Mouse (Mus musculus) layer of hippocampus, postnatal 25 days (tissue): ENCODE measurements around the gene Meis2. TPM values are rescaled to one million over a fixed set of nuclear protein-coding genes. Genes with fewer than 3 reads are reported as not detected.

ENCODE experiments used
- DNase-seq, 2 experiments: peaks; one replicate each; pipeline ENCODE4 v3.0.0; 2022; ENCODE audit warnings: mixed read lengths in 2 of 2, low spot score in 1 of 2; ENCODE audit errors: extremely low spot score in 1 of 2
- total RNA-seq, 2 experiments: library from RNA; stranded (reverse); gene quantifications; 2 replicates each; pipeline ENCODE4 v1.2.3; 2021

Gene Meis2
- total RNA-seq, 2 experiments from 2014 or later, result 36.0 to 46.4 TPM

DNA sequence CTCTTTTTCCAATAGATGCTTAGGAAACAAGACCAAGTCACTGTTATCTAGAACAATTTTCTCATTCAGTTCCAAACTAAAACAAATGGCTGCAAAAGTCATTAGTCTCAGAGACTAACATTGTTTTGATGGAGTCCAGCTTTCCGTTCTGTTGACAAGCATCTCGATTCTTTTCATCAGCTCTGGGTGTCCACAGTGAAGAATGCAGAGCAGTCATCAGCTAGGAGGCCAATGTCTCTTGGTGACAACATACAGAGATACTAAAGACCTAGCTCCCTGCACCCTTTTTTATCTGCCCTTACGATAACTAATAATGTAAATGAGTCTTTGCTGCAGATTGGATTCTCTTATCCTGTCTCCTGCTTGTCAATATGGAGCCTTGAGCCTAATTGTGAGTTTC, 102.9 kb downstream of the Meis2 start:
- no peak for DNase-seq

DNA sequence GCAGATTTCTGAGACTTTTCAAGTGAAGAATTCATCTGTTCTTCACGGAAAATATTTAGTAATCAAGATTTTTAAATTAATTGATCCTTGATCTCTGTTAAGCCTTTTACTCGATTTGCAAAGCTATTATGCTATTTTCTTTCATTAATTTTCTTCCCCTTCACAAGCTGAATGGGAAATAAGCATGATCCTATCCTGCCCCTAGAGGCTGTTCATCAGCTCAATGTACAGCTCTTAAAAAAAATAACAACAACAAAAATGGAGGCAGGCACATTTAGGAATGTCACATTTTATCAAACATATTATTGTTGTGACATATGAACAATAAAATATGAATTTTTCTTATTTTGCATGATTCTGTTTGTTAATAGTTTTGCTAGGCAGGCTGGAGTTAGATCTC, 103.5 kb downstream of the Meis2 start:
- DNase-seq, result no peak

DNA sequence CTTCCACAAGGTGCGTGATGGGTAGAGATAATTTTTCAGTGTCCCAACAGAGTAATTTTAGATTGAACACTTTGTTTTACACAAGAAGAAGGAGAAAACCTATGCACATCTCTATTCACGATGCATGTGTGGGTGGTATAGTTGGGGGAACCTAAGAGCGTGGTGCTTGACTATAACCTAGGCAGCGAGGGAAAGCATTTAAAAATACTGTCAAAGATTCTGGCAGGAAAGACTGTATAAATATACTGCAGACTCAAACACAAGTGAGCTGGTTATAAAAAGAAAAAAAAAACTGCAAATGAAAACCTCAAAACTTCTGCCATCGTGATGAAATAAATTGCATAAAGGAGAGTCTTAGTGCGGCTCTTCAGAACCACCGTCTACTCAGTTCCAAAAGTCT, 105.0 kb downstream of the Meis2 start:
- no peak for DNase-seq

DNA sequence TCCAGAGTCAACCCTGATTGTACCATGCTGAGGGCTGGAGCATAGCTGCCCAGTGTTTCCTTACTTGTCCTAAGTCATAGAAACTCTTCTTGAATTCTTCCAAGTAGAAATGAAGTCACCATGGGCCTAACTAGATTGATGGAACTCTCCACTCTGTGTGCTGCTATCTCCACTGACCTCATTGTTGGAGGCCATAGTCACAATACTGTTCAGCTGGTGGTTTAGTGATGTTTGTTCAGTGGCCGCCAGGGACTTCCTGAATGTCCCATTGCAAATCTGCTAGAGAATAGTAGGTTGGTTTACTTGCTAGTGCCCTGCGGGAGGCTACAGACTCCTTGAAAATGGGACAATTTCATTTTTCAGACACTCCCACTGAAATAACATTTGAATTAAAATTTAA, 108.9 kb downstream of the Meis2 start:
- no peak for DNase-seq

DNA sequence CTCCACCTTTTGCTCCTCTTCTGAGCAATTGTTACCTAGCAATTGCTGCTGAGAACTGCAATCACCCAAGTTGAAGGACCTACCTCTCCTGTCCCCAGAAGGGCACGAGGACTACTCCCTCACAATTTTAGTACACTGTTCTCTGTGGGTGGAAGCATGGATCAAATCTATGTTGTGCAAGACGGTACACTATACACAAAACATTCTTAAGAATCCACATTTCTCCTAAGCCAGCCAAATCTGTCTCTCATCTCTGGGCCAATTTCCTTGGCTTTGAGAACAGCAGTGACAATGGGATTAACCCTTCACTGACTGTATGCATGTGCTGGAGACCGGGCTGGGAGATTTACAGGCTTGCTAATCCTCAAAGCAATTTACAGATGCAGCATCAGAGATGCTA, 115.0 kb downstream of the Meis2 start:
- no peak for DNase-seq

DNA sequence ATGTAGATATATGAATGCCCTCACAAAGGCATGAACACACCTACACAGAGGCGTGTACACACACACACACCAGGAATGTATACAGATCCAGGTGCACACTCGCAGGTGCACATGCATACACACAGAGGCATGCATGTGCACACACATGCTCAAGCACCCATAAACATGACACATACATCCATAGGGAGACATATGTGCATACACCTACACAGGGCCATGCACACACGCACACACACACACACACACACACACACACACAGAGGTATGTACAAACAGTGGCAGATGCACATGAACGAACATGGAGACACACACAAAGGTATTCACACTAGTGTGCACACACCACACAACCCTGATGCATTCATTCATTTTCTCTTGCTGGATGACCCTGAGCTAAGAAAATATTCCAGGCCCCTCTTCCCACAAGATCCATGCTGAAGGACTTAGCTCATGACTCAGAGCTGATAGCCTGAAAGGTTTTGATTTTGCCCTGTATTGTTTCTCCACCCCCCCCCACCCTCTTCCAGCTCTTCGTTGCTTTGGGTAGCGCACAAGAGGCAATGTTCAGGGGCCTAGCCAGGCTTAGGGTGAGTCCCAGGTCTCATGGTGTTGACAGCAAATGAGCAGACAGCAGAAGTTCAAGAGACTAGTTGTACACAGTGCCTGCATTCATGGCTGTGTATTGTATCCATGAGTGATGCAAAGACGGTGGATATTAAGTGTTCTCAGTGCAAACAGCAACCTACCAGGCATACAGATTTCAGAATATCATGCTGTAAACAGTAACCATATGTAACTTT, 116.8 kb downstream of the Meis2 start:
- no peak for DNase-seq

DNA sequence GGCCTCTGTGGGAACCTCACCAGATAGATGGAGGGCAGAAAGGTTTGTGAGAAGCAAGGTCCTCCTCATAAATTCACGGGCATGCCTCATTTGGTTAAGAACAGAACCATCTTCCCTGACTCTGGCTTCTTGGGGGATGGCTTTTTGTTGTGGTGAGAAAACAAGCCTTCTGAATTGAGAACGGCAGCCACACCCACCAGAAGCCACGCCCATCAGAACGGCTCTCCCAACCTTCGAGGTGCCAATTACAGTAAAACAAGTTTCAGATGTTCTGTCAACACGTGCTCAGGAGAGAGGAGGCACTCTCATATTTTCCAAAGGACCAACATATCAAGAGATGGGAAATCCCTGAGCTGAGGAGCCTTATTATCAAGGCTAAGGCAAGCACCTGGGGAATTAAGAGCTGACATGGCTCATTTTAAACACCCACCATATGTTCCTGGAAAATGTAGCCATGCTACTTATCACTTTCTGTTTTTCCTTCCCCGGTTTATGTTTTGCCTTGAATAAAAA, 117.9 kb downstream of the Meis2 start:
- no peak for DNase-seq

DNA sequence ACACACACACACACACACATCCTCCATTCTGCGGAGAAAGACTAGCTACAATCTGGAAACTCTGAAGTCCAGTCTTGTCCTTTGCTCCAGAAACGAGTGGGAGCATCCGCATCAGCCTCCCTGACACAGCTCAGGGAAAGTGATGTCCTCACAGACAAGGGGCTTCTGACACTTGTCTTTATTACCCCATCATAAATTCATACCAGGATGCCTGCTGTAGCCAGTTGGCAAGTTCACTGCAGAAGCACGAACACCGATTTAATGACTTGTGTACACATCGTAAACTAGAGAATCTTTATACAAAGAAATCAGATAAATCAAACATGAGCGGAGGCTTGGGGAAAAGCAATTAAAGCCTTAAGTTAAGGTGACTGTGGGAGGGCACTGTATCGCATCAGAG, 122.6 kb downstream of the Meis2 start:
- DNase-seq, result no peak

DNA sequence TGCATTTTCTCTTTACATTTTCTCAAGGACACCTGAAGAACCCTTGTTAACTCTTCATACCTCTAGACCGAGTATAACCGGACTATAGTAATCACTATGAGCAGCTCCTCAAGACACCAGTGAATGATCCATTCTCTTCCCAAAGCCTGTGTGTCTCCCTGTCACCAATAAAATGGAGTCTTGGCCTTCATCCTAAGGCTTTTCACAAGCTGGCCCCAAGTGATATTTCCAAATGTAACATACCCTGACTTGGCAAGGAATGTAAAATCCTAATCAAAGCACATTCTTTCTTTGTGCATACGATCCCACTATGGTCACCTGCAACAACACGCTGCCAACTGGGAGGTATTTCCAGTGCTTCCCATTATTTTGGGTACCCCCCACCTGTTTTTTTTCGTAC, 125.8 kb downstream of the Meis2 start:
- DNase-seq, result no peak

DNA sequence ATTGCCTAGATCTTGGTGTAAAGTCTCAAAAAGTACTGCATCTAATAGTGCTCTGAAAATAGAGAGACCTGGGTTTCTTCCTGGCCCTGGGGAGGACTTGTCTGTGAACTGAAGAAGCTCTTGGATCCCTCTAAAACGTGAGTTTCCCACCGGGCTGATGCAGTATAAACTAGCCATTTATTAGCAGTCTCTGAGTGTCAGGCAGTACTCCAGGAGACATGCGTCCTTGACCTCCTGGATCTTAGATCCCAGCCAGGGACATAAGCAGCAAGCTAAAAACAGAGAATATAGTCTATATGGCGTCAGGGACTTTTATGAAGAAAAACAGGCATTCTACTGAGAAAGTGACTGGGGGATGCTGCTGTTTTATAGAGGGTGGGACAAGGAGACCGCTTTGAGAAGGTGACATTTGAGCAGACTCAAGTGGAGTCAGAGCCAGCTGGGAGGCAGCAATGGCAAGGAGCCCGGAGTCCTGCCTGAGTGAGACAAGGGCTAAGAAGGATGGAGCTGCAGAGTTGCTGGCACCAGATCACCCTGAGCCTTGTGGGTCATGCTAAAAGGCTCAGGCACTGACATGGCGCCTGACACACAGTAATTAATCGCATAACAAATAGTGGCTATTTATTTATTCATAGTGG, 126.6 kb downstream of the Meis2 start:
- peak in 1 of 2 experiments; percentile 19 for DNase-seq

DNA sequence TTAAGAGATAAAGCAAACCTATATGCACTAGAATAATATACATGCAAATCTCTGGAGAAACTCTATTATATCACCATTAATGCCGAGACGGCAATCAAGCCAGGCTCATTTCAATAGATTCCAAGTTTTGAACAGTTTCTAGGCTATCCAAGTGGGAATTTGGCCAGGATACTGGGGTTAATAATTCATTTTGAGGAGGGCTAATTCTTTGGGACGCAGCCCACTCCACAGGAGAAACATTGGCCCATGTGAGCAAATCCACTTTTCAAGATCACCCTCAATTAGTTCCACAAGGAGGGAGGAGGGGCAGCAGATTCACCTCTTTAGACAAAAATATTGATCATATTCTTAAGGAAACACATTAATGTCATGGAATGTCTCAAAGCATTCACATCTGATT, 127.3 kb downstream of the Meis2 start:
- no peak for DNase-seq

DNA sequence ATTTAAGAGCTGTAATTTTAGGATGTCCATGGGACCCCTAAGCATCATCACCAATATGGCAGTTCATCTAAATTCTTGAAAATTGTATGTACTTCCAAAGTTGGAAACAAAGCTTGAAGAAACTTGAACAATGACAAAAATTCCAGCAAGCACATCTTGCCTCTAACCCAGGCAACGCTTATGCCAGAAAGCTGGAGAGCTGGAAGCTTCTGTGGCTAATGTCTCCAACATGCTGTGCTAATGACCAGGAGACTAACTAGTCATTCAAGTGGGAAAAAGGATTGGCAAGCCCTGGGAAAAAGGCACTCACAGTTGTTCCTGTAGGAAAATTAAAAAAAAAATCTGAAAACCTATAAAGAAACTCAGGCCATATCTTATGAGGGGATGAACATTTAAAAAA, 127.7 kb downstream of the Meis2 start:
- DNase-seq, result no peak

DNA sequence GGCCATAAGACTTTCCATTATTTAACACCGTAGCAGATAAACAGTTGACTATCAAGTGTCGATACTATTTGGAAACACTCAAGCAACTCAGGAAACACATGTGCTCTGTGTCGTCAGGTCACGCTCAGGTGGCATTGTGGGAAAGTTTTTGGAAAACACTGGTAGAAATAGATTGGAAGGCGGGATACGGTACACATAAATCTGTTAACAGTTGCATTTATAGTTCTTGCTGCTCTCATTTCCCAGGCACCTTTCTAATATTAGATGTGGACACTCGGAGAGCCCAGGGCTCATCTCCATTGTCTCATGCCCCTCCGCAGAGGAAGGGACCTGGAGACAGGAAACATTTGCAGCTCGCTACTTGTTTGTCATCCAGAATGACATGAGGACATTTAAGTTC, 128.9 kb downstream of the Meis2 start:
- DNase-seq, result no peak

DNA sequence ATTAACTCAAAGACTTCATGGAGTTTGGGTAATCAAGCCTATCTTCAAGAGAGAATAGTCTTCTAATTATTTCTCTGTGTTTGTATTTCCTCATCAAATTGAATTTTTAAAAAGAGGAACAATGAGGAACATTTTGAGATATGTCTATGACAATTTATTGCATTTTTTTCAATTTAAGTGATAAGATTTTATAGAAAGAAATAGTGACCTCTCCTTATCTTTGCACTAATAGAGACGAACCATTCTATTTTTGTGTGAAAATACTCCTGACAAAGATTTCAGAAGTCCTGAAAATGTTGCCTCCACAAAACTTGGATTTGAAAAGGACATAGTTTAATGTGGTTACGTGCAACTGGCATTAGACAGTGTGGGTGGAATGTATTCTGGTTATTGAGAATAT, 131.3 kb downstream of the Meis2 start:
- no peak for DNase-seq

DNA sequence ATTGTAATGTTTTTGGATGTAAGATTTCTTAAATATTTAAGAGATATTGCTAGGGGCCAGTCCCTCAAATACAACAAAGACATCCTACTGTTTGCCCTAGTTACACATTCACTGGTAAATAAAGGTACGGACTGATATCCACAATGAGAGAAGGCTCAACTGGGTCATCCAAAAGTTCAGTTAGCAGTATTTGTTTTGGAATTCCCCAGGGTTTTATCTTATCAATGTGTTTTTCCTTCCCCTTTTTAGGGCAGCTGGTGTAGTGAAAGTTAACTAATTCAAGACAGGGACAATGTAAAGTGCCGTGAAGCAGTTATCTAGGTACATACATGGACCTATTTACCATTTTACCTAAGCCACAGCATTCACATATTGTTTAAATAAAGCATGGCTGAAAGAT, 132.4 kb downstream of the Meis2 start:
- no peak for DNase-seq

DNA sequence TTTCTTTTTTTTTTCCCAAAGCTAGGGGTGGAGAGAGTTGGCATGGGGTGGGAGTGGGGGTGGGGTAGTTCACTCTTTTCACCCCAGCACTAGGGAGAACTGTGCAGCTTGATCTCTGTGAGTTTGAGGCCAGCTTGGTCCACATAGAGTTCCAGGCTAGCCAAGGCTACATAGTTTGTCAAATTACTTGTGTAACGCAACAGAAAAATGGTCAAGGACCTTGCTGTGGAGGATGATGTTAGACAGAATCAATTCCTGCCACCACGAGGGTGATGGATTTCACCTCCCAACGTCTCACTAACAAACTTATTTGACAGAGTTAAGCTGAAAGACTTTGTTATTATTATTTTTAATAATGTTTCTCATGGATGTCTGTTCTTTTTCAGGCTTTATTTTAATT, 139.9 kb downstream of the Meis2 start:
- DNase-seq, result no peak

DNA sequence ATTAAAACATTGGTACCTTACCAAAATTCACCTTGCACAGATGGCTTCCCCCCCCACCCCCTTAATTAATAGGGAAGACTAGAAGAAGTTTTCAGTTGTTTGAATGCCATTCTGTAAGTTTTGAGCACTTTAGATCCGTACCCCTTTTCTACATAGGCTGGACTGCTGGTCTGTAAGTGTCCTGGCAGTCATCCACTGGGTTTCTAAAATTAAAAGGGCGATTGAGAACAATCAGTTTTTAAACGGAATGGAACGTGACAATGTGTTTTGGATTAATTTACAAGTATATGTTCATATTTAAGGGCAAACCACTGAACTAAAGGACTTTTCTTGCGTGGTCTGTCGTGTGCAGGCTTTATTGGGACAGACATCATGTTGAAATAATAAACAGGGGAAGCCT, 141.2 kb downstream of the Meis2 start:
- DNase-seq, result no peak

DNA sequence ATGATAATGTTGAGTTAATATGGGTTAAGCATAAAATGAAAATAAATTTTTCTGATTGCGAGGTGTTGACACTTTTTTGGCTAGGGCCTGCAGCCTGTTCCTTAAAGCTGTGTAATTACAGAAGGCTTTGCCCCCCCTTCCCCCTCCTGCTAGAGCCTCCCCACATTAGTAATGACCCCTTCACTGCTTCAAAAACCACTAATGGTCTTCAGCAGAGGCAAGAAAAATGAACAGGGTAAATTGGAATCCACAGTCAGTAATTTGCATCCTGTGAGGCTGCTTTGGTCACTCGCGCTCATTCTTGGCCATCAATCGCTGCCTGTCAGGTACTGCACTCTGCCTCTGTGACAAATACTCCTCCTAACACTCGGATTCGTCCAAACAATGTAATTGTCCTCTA, 142.4 kb downstream of the Meis2 start:
- DNase-seq, result no peak

DNA sequence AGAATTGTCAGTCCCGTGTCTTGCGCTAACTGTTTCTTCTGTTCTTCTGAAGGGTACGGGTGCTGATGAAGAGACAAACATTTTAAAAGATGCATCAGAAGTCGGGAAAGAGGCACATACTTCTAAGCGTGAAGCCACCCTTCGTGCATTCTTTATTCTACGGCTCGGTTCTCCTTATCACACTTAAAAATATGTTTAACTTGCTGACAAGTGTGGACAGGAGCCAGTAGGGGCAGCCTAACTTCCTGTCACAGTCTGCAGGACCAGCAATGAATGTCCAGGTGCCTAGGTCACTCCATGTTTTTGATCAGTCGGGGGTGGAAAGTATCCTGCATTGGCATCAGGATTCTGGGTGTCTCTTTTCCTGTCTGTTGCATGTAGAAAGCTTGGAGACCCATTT, 144.0 kb downstream of the Meis2 start:
- DNase-seq, result no peak

DNA sequence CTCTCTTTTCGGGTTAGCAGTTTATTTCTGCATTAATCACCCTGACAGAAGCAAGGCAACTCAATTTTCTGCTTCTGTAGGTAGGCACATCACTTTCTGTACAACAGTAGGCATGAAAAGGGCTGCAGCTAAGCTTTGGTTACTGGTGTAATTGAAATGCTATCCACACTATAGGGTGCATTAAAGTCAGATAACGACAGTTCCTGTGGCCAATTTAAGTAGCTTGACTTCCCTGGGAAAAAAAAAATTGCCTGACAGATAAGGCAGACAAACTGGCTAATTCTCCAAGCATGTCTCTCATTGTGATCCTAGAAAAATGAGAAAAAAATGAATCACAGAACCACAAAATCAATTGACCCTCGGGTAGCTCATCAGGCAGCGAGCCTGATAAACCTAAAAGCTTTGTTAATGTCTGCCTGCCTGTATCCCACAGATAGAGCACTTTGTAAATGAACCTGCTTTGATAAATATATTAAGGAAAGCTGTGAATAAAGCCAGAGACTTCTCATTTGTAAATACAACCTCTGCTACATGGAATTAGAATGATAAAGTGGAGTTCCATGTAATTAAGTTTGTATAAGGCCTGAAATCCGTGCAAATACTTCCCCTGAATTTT, 145.2 kb downstream of the Meis2 start:
- no peak for DNase-seq

DNA sequence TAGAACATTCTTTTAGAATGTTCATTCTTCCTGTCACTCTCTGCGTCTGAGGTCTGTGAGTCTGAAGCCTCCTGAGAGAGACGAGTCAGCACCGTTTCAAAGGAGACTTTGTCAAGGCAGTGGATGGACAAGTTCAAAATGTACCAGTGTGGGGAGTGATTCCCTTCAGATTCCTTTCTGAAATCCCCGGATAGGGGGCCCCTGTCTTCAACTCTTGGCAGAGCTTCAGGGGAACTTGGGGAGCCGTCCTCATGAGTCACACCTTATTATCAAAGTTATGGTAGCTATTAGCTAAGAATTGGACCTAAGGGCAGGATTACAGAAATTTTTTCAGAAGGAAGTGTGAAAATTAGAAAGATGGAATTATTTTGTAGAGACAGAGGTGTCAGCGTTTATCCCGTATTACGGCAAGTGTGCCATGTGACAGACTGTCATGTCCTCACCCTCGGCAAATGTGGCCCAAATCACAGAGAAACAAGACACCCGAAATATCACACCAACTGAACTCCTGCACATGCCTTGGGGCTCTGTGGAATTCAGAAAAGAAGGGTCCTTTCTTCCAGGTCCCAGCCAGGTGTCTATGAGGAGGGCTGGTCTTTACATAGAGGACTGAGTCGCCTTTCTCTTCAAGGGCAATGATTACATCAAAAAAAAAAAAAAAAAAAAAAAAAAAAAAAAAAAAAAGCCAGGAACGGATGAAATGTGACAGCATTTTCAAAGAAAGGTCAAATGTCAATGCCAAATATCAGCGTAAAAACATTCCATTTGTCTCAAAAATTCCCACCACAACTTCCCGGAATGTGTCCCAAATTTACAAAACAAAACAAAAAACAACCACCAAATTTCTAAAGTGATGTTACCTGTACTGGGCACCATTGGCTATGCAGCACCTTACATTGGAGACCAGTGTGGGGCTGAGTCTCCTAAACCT, 146.2 kb downstream of the Meis2 start:
- no peak for DNase-seq
